Mouse (Mus musculus) limb, embryonic 10.5 days (tissue): ENCODE measurements around the gene Uggt1. TPM values are rescaled to one million over a fixed set of nuclear protein-coding genes. Genes with fewer than 3 reads are reported as not detected.

ENCODE experiments used
- DNase-seq: peaks from one replicate; pipeline ENCODE4 v3.0.0-alpha.2; 2017; ENCODE audit warnings: low spot score
- H3K27ac ChIP-seq: fragments of 300-500 bp; sonication (generic); 2 replicates; pipeline ENCODE4 v1.5.1; 2016; ENCODE audit warnings: mild to moderate bottlenecking
- H3K27me3 ChIP-seq: fragments of 300-500 bp; sonication (generic); 2 replicates; pipeline ENCODE4 v1.6.1; 2016; ENCODE audit warnings: low read depth, mild to moderate bottlenecking; ENCODE audit not compliant: poor library complexity, severe bottlenecking
- H3K36me3 ChIP-seq: fragments of 300-500 bp; sonication (generic); 2 replicates; pipeline ENCODE4 v1.6.1; 2016; ENCODE audit warnings: mild to moderate bottlenecking, moderate library complexity
- H3K4me1 ChIP-seq: fragments of 300-500 bp; sonication (generic); 2 replicates; pipeline ENCODE4 v1.6.1; 2016
- H3K4me3 ChIP-seq: fragments of 300-500 bp; sonication (generic); 2 replicates; pipeline ENCODE4 v1.5.1; 2016; ENCODE audit warnings: mild to moderate bottlenecking, moderate library complexity
- H3K9me3 ChIP-seq: fragments of 300-500 bp; sonication (generic); replicated peaks from 2 replicates; pipeline ENCODE4 v1.6.1; 2016; ENCODE audit warnings: mild to moderate bottlenecking
- WGBS: fragments of 180-500 bp; shearing (Covaris S2); methylation state at CpG from one replicate; pipeline ENCODE4 v1.1.7; 2016; 5-methylcytosine and 5-hydroxymethylcytosine counted together
- polyA plus RNA-seq: library from polyadenylated mRNA; unstranded; fragments of >200 nt; fragmentation: Nextera tagmentation; extraction: Ambion mirVana; gene quantifications from 2 replicates; pipeline ENCODE4 v1.2.1, GENCODE M21; 2016

Uggt1 gene
- polyA plus RNA-seq, 1 experiment from 2014 or later: 54.1 TPM

DNA sequence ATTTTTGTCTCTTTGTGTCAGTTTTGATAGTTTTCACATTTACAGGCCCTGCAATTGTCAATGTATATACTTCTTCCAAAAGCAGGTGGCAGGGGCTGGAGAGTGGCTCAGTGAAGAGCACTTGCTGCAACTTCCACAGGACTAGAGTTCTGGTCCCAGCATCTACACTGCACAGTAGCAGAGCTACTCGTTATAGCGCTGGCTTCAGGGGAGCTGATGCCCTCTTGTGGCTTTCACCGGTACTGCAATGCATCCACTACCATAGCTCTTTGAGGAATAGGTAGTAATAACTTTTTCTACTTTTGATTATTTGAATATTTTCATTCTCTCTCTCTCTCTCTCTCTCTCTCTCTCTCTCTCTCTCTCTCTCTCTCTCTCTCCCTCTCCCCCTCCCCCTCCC, 109.9 kb downstream of the Uggt1 start:
- peak; percentile 85 for DNase-seq
- H3K27me3 ChIP-seq: no peaks in the 10 kb centered on the region
- WGBS: 3% methylated on average over 3 of the region's 3 CpGs
- no peak overlapping the region for H3K4me3 ChIP-seq
- H3K4me1 ChIP-seq: peaks cover 16% of the 10 kb centered on the region; the same call in 1 of the 2 replicates
- no peaks in the 10 kb centered on the region for H3K9me3 ChIP-seq
- no peaks in the 10 kb centered on the region for H3K36me3 ChIP-seq
- H3K27ac ChIP-seq: no peak overlapping the region

DNA sequence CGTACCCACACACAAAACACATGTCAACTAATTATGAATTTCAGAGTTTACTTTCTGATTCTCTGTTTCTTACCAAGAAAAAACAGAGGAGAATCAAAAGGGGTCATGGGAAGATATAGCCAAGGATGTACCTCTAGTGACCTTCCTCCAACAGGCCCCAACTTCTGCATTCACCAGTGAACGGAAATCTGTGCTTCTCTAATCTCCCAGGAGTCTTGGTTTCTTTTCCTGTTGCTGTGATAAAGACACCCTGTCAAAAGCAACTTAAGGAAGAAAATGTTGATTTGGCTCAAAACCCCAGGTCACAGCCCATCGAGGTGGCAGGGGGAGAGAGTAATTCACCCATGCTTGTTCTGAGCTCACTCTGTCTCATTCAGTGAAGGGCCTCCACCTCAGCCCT, 110.9 kb downstream of the Uggt1 start:
- Histone ChIP-seq H3K9me3 (no peaks in the 10 kb centered on the region), H3K36me3 (no peaks in the 10 kb centered on the region), H3K27ac (no peak overlapping the region), H3K4me3 (no peak overlapping the region), H3K27me3 (no peaks in the 10 kb centered on the region), H3K4me1 (peaks cover 23% of the 10 kb centered on the region)
- WGBS: 82% methylated on average over 3 of the region's 3 CpGs
- DNase-seq: no peak

DNA sequence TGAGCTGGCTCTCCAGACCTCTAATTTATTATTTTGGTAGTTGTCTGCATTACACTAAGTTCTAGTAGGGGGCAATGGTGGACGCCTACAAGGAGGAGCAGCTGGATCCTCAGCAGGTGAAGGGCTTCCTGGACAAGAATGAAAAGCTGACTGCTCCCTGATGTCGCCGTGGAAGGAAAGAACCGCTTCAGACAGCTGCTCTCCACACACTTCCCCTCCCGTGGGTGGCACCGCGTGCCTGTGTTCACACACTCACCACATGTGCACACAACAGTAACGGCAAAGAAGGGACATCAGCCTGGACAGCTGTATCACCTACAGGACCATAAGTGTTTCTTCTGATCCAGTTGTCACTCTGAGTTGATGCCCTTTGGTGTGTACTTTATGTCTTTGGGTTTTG, 111.5 kb downstream of the Uggt1 start:
- DNase-seq: no peak
- peaks cover 24% of the 10 kb centered on the region for H3K4me1 ChIP-seq
- no peak overlapping the region for H3K4me3 ChIP-seq
- 90% methylated on average over 8 of the region's 8 CpGs for WGBS
- no peaks in the 10 kb centered on the region for H3K36me3 ChIP-seq
- no peaks in the 10 kb centered on the region for H3K9me3 ChIP-seq
- no peak overlapping the region for H3K27ac ChIP-seq
- no peaks in the 10 kb centered on the region for H3K27me3 ChIP-seq

DNA sequence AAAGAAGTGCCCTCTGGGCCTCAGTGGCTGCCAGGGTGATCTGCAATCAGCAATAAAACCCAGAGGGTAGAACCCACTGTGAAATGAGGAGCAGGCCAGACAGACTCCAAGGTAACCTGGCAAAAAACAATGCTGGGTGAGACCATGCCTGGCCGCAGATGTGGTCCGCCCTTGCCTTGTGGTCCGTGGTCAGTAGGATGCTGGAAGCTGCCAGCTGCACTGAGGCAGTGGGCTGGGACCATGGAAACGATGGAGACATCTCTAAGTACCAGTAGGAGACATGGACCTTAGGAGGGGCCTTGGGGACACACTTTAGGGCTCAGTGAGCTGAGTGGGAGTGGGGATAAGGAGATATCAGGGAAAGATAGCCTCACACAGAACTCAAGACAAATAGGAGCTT, 112.3 kb downstream of the Uggt1 start:
- no peaks in the 10 kb centered on the region for H3K36me3 ChIP-seq
- 70% methylated on average over 4 of the region's 4 CpGs for WGBS
- H3K27ac ChIP-seq: no peak overlapping the region

DNA sequence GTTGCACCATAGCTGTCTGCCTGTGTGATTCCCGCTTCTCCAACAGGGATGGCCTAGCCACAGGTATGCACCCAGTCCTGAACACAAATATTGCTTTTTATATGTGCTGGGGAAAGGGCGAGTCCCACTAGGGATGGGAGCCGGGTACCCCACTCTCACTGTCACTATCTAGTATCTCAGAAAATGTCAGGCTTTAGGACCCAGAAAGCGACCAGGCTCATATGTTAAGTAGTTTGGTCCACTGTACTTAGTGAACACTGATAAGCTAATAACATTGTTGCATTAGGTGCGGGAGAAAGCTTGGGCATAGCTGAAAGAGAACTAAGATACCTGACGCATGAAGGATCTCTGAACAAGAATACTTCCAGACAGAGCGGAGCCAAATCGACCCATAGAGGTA, 112.8 kb downstream of the Uggt1 start:
- H3K27me3 ChIP-seq: no peaks in the 10 kb centered on the region
- H3K27ac ChIP-seq: no peak overlapping the region
- no peak overlapping the region for H3K4me3 ChIP-seq
- H3K4me1 ChIP-seq: peaks cover 23% of the 10 kb centered on the region
- no peak for DNase-seq
- H3K9me3 ChIP-seq: no peaks in the 10 kb centered on the region
- 72% methylated on average over 8 of the region's 8 CpGs for WGBS
- H3K36me3 ChIP-seq: no peaks in the 10 kb centered on the region

More for the DNA sequence above, 112.3 kb downstream of the Uggt1 start:
- no peaks in the 10 kb centered on the region for H3K27me3 ChIP-seq
- no peaks in the 10 kb centered on the region for H3K9me3 ChIP-seq
- peaks cover 23% of the 10 kb centered on the region for H3K4me1 ChIP-seq
- H3K4me3 ChIP-seq: no peak overlapping the region
- no peak for DNase-seq

DNA sequence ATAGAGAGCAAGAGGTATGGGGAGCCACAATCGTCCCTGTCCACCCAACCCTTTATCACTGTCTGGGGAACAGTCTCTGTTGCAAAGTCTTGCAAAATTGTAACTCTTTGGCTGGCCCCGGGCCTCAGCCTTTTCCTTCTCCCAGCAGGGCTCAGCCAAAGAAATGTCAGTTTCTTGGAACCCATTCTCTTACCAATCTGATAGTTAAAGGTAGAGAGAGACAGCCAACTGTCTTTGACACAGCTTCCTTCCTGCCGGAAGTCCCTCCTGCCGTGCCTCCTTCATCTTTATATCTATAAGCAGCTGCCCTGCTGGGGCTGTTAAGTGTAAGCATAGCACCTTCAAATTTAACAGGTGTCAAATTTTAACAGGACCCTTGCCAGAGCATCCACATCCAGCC, 113.4 kb downstream of the Uggt1 start:
- 71% methylated on average over 4 of the region's 4 CpGs for WGBS
- no peaks in the 10 kb centered on the region for H3K9me3 ChIP-seq
- DNase-seq: no peak
- no peaks in the 10 kb centered on the region for H3K36me3 ChIP-seq
- no peak overlapping the region for H3K4me3 ChIP-seq
- H3K4me1 ChIP-seq: peaks cover 23% of the 10 kb centered on the region
- H3K27ac ChIP-seq: no peak overlapping the region
- H3K27me3 ChIP-seq: no peaks in the 10 kb centered on the region

DNA sequence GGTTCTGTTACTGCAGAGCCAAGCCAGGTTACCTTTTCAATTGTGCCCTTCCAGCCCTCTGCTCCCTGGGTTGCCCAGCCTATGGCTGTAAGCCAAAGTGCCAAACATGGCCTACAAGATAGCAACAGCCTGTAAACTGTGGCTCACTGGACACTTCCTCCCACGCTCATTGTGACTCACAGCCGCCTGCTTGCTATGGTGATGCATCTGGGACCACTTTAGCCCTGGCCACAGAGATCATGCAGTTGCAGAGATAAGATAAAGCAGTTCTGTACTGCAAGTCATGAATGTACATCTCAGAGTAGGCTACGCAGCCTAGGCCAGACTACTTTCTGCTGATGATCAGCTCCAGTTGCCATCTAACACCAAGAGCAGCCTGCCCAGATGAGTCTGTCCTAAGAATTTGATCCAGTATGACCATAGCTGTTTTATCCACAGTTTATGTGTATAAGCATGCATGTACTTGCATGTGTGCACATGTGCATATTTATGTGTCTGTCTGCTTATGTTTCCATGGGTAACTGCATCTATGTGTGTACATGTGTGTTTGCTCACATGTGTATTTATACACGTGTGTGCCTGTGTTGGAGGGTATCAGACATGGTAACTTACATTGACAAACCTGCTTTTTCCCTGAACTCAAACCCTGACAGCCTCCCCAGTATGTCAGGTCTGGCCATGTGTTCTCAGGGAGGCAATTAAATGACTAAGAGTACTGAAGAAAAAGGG, 114.0 kb downstream of the Uggt1 start:
- Histone ChIP-seq H3K4me1 (peaks cover 23% of the 10 kb centered on the region), H3K27ac (no peak overlapping the region), H3K4me3 (no peak overlapping the region), H3K27me3 (no peaks in the 10 kb centered on the region), H3K36me3 (no peaks in the 10 kb centered on the region), H3K9me3 (no peaks in the 10 kb centered on the region)
- no peak for DNase-seq
- 79% methylated on average over 4 of the region's 4 CpGs for WGBS

DNA sequence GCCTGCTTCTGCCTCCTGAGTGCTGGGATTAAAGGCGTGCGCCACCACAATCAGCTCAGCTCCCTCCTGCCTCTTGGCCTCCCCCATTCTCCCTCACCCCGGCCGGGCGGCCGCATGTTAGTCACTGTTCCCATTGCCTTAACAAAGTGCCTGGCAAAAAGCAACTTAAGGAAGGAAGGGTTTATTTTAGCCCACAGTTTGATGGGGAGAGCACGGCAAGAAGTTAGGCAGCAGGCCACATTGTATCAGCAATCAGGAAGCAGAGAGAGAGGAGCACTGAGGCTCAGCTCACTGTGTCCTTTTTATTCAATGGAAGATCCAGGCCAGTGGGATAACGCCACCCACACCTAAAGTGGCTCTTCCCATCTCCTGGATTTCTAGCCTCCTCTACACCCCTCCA, 114.6 kb downstream of the Uggt1 start:
- H3K4me1 ChIP-seq: peaks cover 23% of the 10 kb centered on the region
- 94% methylated on average over 8 of the region's 8 CpGs for WGBS
- H3K27me3 ChIP-seq: no peaks in the 10 kb centered on the region
- no peak overlapping the region for H3K27ac ChIP-seq
- H3K9me3 ChIP-seq: no peaks in the 10 kb centered on the region
- H3K4me3 ChIP-seq: no peak overlapping the region
- H3K36me3 ChIP-seq: no peaks in the 10 kb centered on the region
- DNase-seq: no peak

DNA sequence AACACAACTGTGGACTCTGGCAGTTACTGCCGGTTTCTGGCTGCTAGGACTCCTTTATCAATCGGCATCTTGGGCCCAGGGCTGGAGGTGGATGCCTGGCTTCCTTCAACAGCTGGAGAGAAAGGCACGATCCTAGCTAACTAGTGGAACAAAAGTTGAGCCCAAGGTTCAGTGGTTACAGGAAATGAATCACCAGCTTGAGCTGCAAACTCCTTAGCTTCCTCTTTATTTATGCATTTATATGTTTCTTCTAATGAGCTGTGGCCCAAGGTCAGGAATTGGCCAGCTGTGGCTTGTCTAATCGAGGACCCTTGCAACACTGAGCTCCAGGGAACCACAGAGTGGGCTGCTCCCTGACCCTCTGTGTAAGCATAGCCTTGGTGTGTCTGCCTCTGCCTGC, 115.4 kb downstream of the Uggt1 start:
- no peak overlapping the region for H3K4me3 ChIP-seq
- no peaks in the 10 kb centered on the region for H3K27me3 ChIP-seq
- H3K4me1 ChIP-seq: peaks cover 23% of the 10 kb centered on the region
- no peaks in the 10 kb centered on the region for H3K9me3 ChIP-seq
- no peak for DNase-seq
- H3K36me3 ChIP-seq: no peaks in the 10 kb centered on the region
- WGBS: 67% methylated on average over 4 of the region's 4 CpGs
- H3K27ac ChIP-seq: no peak overlapping the region

DNA sequence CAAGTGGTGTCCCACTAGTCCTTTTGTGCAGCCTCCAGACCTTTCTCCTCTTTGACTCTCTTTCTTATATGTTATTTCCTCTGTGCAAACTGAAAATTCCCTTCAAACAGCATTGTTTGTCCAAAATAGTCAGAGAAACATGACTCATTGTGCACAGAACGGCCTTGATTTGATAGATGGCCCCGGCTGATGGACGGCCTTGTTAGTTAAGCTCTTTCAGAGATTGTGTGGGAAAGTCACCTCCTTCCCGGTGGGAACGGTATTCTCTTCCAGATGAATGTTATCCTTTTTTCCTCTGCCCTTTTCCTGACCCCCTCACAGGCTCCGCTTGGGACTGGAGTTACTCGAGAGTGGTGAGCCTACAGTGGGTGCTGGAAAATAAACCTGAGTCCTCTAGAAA, 119.4 kb downstream of the Uggt1 start:
- 78% methylated on average over 7 of the region's 7 CpGs for WGBS

DNA sequence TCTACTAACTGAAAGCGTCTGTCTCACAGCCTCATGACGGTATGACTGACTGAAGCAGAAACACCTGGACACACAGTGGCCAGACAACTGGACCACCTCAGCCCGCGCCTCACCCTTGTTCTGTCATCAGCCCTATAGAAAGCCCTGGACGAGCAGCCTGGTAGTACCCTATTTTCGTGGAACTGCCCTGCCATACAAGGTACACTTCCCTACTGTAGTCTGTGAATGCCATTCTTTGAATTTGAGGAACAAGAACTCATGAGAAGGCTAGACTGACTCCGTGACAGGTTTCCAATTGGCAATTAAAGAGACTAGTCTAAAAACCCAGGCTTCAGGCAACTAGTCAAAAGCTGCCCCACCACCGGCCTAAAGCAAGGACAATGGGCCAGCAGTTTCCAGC, 123.3 kb downstream of the Uggt1 start:
- Histone ChIP-seq H3K4me1 (no peaks in the 10 kb centered on the region; the same call in 1 of the 2 replicates), H3K27me3 (no peaks in the 10 kb centered on the region), H3K27ac (no peak overlapping the region), H3K4me3 (no peak overlapping the region), H3K9me3 (no peaks in the 10 kb centered on the region), H3K36me3 (no peaks in the 10 kb centered on the region)
- 93% methylated on average over 8 of the region's 8 CpGs for WGBS
- no peak for DNase-seq

More for the DNA sequence above, 119.4 kb downstream of the Uggt1 start:
- Histone ChIP-seq H3K27ac (no peak overlapping the region), H3K4me1 (peaks cover 11% of the 10 kb centered on the region), H3K27me3 (no peaks in the 10 kb centered on the region), H3K4me3 (no peak overlapping the region), H3K9me3 (no peaks in the 10 kb centered on the region), H3K36me3 (no peaks in the 10 kb centered on the region)
- DNase-seq: no peak

DNA sequence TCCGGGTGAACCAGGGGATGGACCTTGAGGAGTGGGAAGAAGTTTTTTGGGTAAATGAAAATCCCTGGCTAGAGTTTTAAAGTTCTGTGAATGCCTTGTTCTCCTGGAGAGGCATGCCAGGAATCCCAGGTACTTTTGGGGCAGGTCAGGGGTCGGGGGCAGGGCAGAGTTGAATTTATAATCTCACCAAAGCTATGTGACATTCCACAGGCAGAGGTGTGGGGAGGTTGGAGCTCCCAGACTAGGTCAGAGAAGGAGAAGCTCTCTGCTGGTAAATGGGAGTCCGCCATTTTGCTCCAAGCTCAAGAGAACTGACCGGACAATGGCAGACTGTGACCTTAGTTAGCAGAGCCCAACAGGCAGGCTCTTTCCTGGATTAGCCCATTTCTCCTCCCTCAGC, 125.1 kb downstream of the Uggt1 start:
- Histone ChIP-seq H3K9me3 (no peaks in the 10 kb centered on the region), H3K27ac (no peak overlapping the region), H3K4me1 (no peaks in the 10 kb centered on the region; the same call in 1 of the 2 replicates), H3K27me3 (no peaks in the 10 kb centered on the region), H3K36me3 (no peaks in the 10 kb centered on the region), H3K4me3 (no peak overlapping the region)
- no peak for DNase-seq
- 83% methylated on average over 4 of the region's 4 CpGs for WGBS

DNA sequence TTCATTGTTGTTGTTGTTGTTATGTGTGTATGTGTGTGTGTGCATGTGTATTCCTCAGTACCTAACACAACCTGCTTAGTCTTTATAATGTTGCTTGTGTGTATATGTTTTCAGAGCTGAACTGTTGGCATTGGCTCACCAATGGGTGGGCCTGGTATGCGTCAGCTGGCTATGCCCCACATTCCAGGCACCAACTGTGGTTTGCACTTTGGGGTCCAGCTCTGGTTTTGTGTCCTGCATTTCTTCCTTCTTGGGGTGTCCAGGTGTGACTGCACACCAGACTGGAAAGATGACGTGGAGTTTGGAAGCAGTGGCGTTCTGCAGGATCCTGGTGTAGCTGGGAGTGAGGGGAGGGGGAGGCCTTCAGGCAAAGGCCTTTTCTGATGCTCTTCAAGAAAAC, 125.6 kb downstream of the Uggt1 start:
- WGBS: 78% methylated on average over 3 of the region's 3 CpGs

More for the DNA sequence above, 125.6 kb downstream of the Uggt1 start:
- Histone ChIP-seq H3K27ac (no peak overlapping the region), H3K9me3 (no peaks in the 10 kb centered on the region), H3K4me1 (no peaks in the 10 kb centered on the region; the same call in 1 of the 2 replicates), H3K4me3 (no peak overlapping the region), H3K36me3 (no peaks in the 10 kb centered on the region), H3K27me3 (no peaks in the 10 kb centered on the region)
- no peak for DNase-seq
